Mouse (Mus musculus) CH12.LX (cell line): ENCODE measurements at regions not wholly inside any gene's neighbourhood (a gene's known extent, or its start where the extent isn't known, plus 50 kb on each side); places are given as distances from the start of the nearest gene placed in this dataset.

Experiments used
- DNase-seq: peaks from one replicate; pipeline ENCODE4 v3.0.0-alpha.2; 2013; ENCODE audit errors: extremely low read depth
- H3K27ac ChIP-seq: 2 replicates; pipeline ENCODE4 v1.5.1; 2012; ENCODE audit warnings: low read depth, mild to moderate bottlenecking, control low read depth, moderate library complexity; ENCODE audit not compliant: insufficient read depth
- H3K27me3 ChIP-seq: replicated peaks from 2 replicates; pipeline ENCODE3; 2012; ENCODE audit warnings: inconsistent platforms
- H3K36me3 ChIP-seq, 2 experiments: replicated peaks in 1 of 2; 2 replicates each; pipeline versions ENCODE3 to v1.6.1; 2012; ENCODE audit warnings: inconsistent platforms in 1 of 2, low read length in 1 of 2, mild to moderate bottlenecking in 1 of 2, mixed read lengths in 1 of 2, moderate library complexity in 1 of 2; ENCODE audit not compliant: control insufficient read depth in 1 of 2, insufficient read depth in 1 of 2
- H3K4me1 ChIP-seq, 2 experiments: 2 replicates each; pipeline ENCODE4 v1.6.1; 2012; ENCODE audit warnings: inconsistent platforms in 1 of 2, moderate library complexity in 1 of 2; ENCODE audit not compliant: insufficient read depth in 2 of 2, control insufficient read depth in 1 of 2
- H3K4me2 ChIP-seq: 2 replicates; pipeline ENCODE4 v1.6.1; 2012; ENCODE audit warnings: low read depth, mild to moderate bottlenecking, control low read depth; ENCODE audit not compliant: poor library complexity, insufficient read depth, severe bottlenecking
- H3K4me3 ChIP-seq, 3 experiments: fragments of 150-350 bp in 1 of 3; sonication (generic) in 1 of 3; replicated peaks in 1 of 3; 2 replicates each; pipeline versions ENCODE3 to v1.5.1; 2011 to 2012; ENCODE audit warnings: low read depth in 2 of 3, low read length in 2 of 3, mild to moderate bottlenecking in 2 of 3, moderate library complexity in 2 of 3, control low read depth in 1 of 3, improper control_type of control experiment in 1 of 3, inconsistent platforms in 1 of 3, mixed read lengths in 1 of 3; ENCODE audit not compliant: poor library complexity in 1 of 3
- H3K79me2 ChIP-seq: replicated peaks from 2 replicates; pipeline ENCODE4 v1.6.1; 2012; ENCODE audit warnings: mild to moderate bottlenecking, moderate library complexity; ENCODE audit not compliant: control insufficient read depth, poor library complexity, insufficient read depth, severe bottlenecking; ENCODE audit errors: extremely low read depth
- H3K9ac ChIP-seq: 2 replicates; pipeline ENCODE4 v1.6.1; 2012; ENCODE audit warnings: low read depth, mild to moderate bottlenecking, control low read depth, moderate library complexity; ENCODE audit not compliant: insufficient read depth
- H3K9me3 ChIP-seq: replicated peaks from 2 replicates; pipeline ENCODE3; 2012; ENCODE audit warnings: low read length, inconsistent platforms, mixed read lengths
- BHLHE40 ChIP-seq: IDR thresholded peaks from 2 replicates; pipeline ENCODE4 v1.6.1; 2011; ENCODE audit warnings: mild to moderate bottlenecking, low read depth, low read length, improper control_type of control experiment
- E2F4 ChIP-seq: IDR thresholded peaks from 2 replicates; pipeline ENCODE4 v1.6.1; 2011; ENCODE audit warnings: low read depth, low read length, improper control_type of control experiment; ENCODE audit not compliant: insufficient replicate concordance
- ELF1 ChIP-seq: IDR thresholded peaks from 2 replicates; pipeline ENCODE4 v1.6.1; 2014; ENCODE audit warnings: low read depth, mild to moderate bottlenecking, inconsistent platforms, low read length, improper control_type of control experiment
- EP300 ChIP-seq: IDR thresholded peaks from 2 replicates; pipeline ENCODE4 v1.6.1; 2011; ENCODE audit warnings: low read length, improper control_type of control experiment
- ETS1 ChIP-seq: conservative IDR thresholded peaks from 2 replicates; pipeline ENCODE4 v1.6.1; 2012; ENCODE audit warnings: low read depth, mild to moderate bottlenecking, inconsistent platforms, low read length, improper control_type of control experiment, moderate library complexity
- MAFK ChIP-seq: IDR thresholded peaks from 2 replicates; pipeline ENCODE4 v1.6.1; 2011; ENCODE audit warnings: low read length, improper control_type of control experiment; ENCODE audit not compliant: insufficient replicate concordance
- MAZ ChIP-seq: IDR thresholded peaks from 2 replicates; pipeline ENCODE4 v1.6.1; 2012; ENCODE audit warnings: low read depth, mild to moderate bottlenecking, inconsistent platforms, low read length, improper control_type of control experiment, moderate library complexity
- MXI1 ChIP-seq: IDR thresholded peaks from 2 replicates; pipeline ENCODE4 v1.6.1; 2011; ENCODE audit warnings: mild to moderate bottlenecking, low read depth, low read length, improper control_type of control experiment
- MYC ChIP-seq: IDR thresholded peaks from 2 replicates; pipeline ENCODE4 v1.6.1; 2011; ENCODE audit warnings: low read depth, mild to moderate bottlenecking, improper control_type of control experiment, low read length
- NRF1 ChIP-seq: IDR thresholded peaks from 2 replicates; pipeline ENCODE4 v1.6.1; 2014; ENCODE audit warnings: low read depth, mild to moderate bottlenecking, inconsistent platforms, low read length, improper control_type of control experiment, moderate library complexity
- PAX5 ChIP-seq: IDR thresholded peaks from 2 replicates; pipeline ENCODE4 v1.6.1; 2012; ENCODE audit warnings: low read length, inconsistent platforms, mixed read lengths
- SIN3A ChIP-seq: IDR thresholded peaks from 2 replicates; pipeline ENCODE4 v1.6.1; 2012; ENCODE audit warnings: low read length, improper control_type of control experiment, inconsistent platforms
- SMC3 ChIP-seq: IDR thresholded peaks from 2 replicates; pipeline ENCODE4 v1.6.1; 2011; ENCODE audit warnings: low read depth, low read length, improper control_type of control experiment
- USF2 ChIP-seq: conservative IDR thresholded peaks from 2 replicates; pipeline ENCODE4 v1.6.1; 2011; ENCODE audit warnings: low read depth, low read length, improper control_type of control experiment
- ZKSCAN1 ChIP-seq: IDR thresholded peaks from 2 replicates; pipeline ENCODE4 v1.6.1; 2012; ENCODE audit warnings: low read depth, inconsistent platforms, low read length, improper control_type of control experiment, borderline replicate concordance
- ZNF384 ChIP-seq: IDR thresholded peaks from 2 replicates; pipeline ENCODE4 v1.6.1; 2012; ENCODE audit warnings: low read depth, low read length, improper control_type of control experiment, inconsistent platforms
- dilution Hi-C: fragments of 300-500 bp; cut with MboI; formaldehyde crosslinking; loops from 2 replicates; pipeline ENCODE4 v1.14.3; 2020; ENCODE audit warnings: low sequenced_read_pairs; ENCODE audit not compliant: extremely low pct_unique_long_range_greater_than_20kb, extremely low pct_ligation_motif_present
- in situ Hi-C: fragments of 300-500 bp; cut with MboI; formaldehyde crosslinking; loops from 3 replicates; pipeline ENCODE4 v1.14.3; 2019; ENCODE audit warnings: low sequenced_read_pairs, low pct_ligation_motif_present, low pct_unique_long_range_greater_than_20kb, mixed read lengths

- Histone ChIP-seq H3K4me1 (peaks cover 24 to 70% of the 10 kb centered on the region in 2 experiments), H3K27ac (no peak overlapping the region), H3K79me2 (no peaks in the 10 kb centered on the region), H3K9ac (no peak overlapping the region), H3K4me3 (no peak overlapping the region), H3K36me3 (no peaks in the 10 kb centered on the region), H3K27me3 (no peaks in the 10 kb centered on the region), H3K9me3 (no peaks in the 10 kb centered on the region), H3K4me2 (no peak overlapping the region)
- dilution Hi-C loops, result no loop called here
- no peak for DNase-seq
- in situ Hi-C loops, result loop anchor here (10.0 kb wide), 1 partner anchor 117 kb away; no protein-coding TSS in a partner anchor
- TF ChIP-seq ELF1, result peak; percentile 35; the same call in 1 of the 2 replicates
- no peak for TF ChIP-seq USF2
- TF ChIP-seq EP300, result 0 out of 2 replicates have a peak, but pooled peaks have one; percentile 16
Observed at GRCm38 (mm10) chr8:34618046-34618445, 506.5 kb upstream of the Gm10131 start.

- peaks cover 8% of the 10 kb centered on the region for H3K9me3 ChIP-seq
- dilution Hi-C loops (no loop called here), in situ Hi-C loops (loop anchor here (10.0 kb wide), 1 partner anchor 120 kb away; no protein-coding TSS in a partner anchor)
- no peaks in the 10 kb centered on the region for H3K79me2 ChIP-seq
- no peaks in the 10 kb centered on the region for H3K27me3 ChIP-seq
- H3K4me2 ChIP-seq, result no peak overlapping the region
- TF ChIP-seq SIN3A, result no peak
- TF ChIP-seq ZKSCAN1, result no peak
- TF ChIP-seq BHLHE40, result peak; percentile 36; the same call in 1 of the 2 replicates
- no peak; the same call in 1 of the 2 replicates for TF ChIP-seq ETS1
- TF ChIP-seq ELF1, result no peak
- H3K4me1 ChIP-seq, result peaks cover 15 to 49% of the 10 kb centered on the region in 2 experiments
- H3K9ac ChIP-seq, result no peak overlapping the region
- no peak overlapping the region for H3K4me3 ChIP-seq
- no peak overlapping the region for H3K27ac ChIP-seq
- H3K36me3 ChIP-seq, result no peaks in the 10 kb centered on the region
- DNase-seq, result no peak
Observed at GRCm38 (mm10) chr8:34614987-34615386, 503.4 kb upstream of the Gm10131 start.

GRCm38 (mm10) chr8:34614031-34614526 is 502.5 kb upstream of the Gm10131 start:
- no peak overlapping the region for H3K4me2 ChIP-seq
- in situ Hi-C loops, result loop anchor here (10.0 kb wide), 1 partner anchor 121 kb away; no protein-coding TSS in a partner anchor
- H3K36me3 ChIP-seq, result no peaks in the 10 kb centered on the region
- H3K9ac ChIP-seq, result no peak overlapping the region
- no peak overlapping the region for H3K27ac ChIP-seq
- DNase-seq, result no peak
- dilution Hi-C loops, result no loop called here
- H3K79me2 ChIP-seq, result no peaks in the 10 kb centered on the region
- TF ChIP-seq PAX5 (no peak), MYC (no peak), ZNF384 (no peak), MAFK (no peak), SMC3 (no peak), SIN3A (no peak), MXI1 (no peak), NRF1 (no peak), MAZ (no peak), E2F4 (no peak)
- H3K4me3 ChIP-seq, result peak overlapping the region in 1 of 3 experiments; percentile 8
- H3K9me3 ChIP-seq, result peaks cover 8% of the 10 kb centered on the region
- no peaks in the 10 kb centered on the region for H3K27me3 ChIP-seq
- peaks cover 15 to 49% of the 10 kb centered on the region in 2 experiments for H3K4me1 ChIP-seq
